Mouse (Mus musculus) small intestine, adult 2 months (tissue): ENCODE results near the gene Slamf1. TPM values are rescaled to one million over a fixed set of nuclear protein-coding genes. Genes with fewer than 3 reads are reported as not detected.

ENCODE experiments used
- H3K27ac ChIP-seq: fragments of 200-500 bp; 2 replicates; pipeline ENCODE4 v1.5.1; 2012; ENCODE audit warnings: low read depth, low read length, control low read depth, inconsistent platforms; ENCODE audit not compliant: insufficient read depth
- H3K27me3 ChIP-seq: fragments of 200-500 bp; 2 replicates; pipeline ENCODE4 v1.6.1; 2012; ENCODE audit warnings: mild to moderate bottlenecking, moderate library complexity, low read length, inconsistent platforms; ENCODE audit not compliant: control insufficient read depth, insufficient read depth
- H3K36me3 ChIP-seq: fragments of 200-500 bp; 2 replicates; pipeline ENCODE4 v1.6.1; 2012; ENCODE audit warnings: mild to moderate bottlenecking, low read length, control low read depth, inconsistent platforms; ENCODE audit not compliant: control insufficient read depth, insufficient read depth
- H3K4me1 ChIP-seq: fragments of 200-500 bp; 2 replicates; pipeline ENCODE4 v1.6.1; 2012; ENCODE audit warnings: low read length, inconsistent platforms, mixed read lengths; ENCODE audit not compliant: control insufficient read depth, insufficient read depth, insufficient read length
- H3K4me3 ChIP-seq: fragments of 200-500 bp; 2 replicates; pipeline ENCODE4 v1.5.1; 2012; ENCODE audit warnings: low read depth, mild to moderate bottlenecking, control low read depth, inconsistent platforms, low read length, moderate library complexity
- CTCF ChIP-seq: fragments of 200-500 bp; IDR thresholded peaks from 2 replicates; pipeline ENCODE4 v1.5.1; 2012; ENCODE audit warnings: low read depth, mild to moderate bottlenecking, control low read depth, inconsistent platforms, low read length, moderate library complexity, mixed read lengths; ENCODE audit not compliant: insufficient replicate concordance, insufficient read length; ENCODE audit errors: extremely low read depth
- POLR2A ChIP-seq: fragments of 200-500 bp; IDR thresholded peaks from 2 replicates; pipeline ENCODE4 v1.6.1; 2012; ENCODE audit warnings: low read depth, mild to moderate bottlenecking, control low read depth, inconsistent platforms, low read length, moderate library complexity
- WGBS: fragments of 180-500 bp; shearing (Covaris S2); methylation state at CpG from one replicate; pipeline ENCODE4 v1.1.7; 2018; 5-methylcytosine and 5-hydroxymethylcytosine counted together
- polyA plus RNA-seq: library from polyadenylated mRNA; depleted of rRNA; stranded (reverse); fragments of >200 nt; gene quantifications from 2 replicates; pipeline ENCODE4 v1.2.3, GENCODE M21; 2012

The Slamf1 gene
- polyA plus RNA-seq, 1 experiment = 0.24 TPM

GRCm38 (mm10) chr1:171773232-171773989, 6.5 kb downstream of the Slamf1 start:
- H3K27me3 ChIP-seq = no peaks in the 10 kb centered on the region
- no peak overlapping the region for H3K27ac ChIP-seq
- H3K4me3 ChIP-seq = no peak overlapping the region
- no peaks in the 10 kb centered on the region for H3K36me3 ChIP-seq
- TF ChIP-seq POLR2A (no peak), CTCF (no peak)
- WGBS = 76% methylated on average over 10 of the region's 10 CpGs
- no peaks in the 10 kb centered on the region for H3K4me1 ChIP-seq

GRCm38 (mm10) chr1:171774266-171774665, 7.3 kb downstream of the Slamf1 start:
- no peak overlapping the region for H3K27ac ChIP-seq

DNA sequence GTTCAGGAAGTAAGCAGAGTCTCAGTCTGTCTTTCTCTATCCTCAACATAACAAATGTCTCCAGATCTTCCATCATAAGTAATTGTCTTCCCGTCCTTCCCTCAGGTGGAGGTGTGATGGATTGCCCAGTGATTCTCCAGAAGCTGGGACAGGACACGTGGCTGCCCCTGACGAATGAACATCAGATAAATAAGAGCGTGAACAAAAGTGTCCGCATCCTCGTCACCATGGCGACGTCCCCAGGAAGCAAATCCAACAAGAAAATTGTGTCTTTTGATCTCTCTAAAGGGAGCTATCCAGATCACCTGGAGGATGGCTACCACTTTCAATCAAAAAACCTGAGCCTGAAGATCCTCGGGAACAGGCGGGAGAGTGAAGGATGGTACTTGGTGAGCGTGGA, 7.8 kb downstream of the Slamf1 start:
- no peaks in the 10 kb centered on the region for H3K27me3 ChIP-seq
- H3K4me1 ChIP-seq = no peaks in the 10 kb centered on the region
- WGBS = 68% methylated on average over 11 of the region's 11 CpGs
- no peak overlapping the region for H3K27ac ChIP-seq
- TF ChIP-seq POLR2A (no peak), CTCF (no peak)
- H3K4me3 ChIP-seq = no peak overlapping the region
- H3K36me3 ChIP-seq = no peaks in the 10 kb centered on the region

More at GRCm38 (mm10) chr1:171774266-171774665, 7.3 kb downstream of the Slamf1 start:
- 74% methylated on average over 5 of the region's 5 CpGs for WGBS
- Histone ChIP-seq H3K36me3 (no peaks in the 10 kb centered on the region), H3K4me1 (no peaks in the 10 kb centered on the region), H3K4me3 (no peak overlapping the region), H3K27me3 (no peaks in the 10 kb centered on the region)
- no peak for TF ChIP-seq CTCF
- no peak for TF ChIP-seq POLR2A

DNA sequence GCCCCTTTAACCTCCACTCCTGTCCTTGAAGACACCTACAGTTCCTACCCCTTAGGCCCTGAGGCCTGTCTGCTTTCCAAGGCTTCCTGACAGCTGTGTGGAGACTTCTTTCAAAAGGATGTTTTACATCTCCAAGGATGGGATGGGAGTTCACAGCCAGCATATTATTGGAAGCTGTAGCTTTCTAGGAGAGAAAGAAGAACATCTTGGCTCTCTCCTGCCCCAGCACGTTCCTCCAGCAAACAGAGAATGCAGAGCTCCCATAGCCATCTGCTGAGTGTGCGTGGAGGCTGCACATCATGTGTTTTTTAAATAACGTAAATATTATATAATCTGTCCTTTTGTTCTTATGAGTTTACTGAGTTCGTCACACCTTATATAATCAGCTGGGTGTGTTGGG, 8.9 kb downstream of the Slamf1 start:
- no peaks in the 10 kb centered on the region for H3K4me1 ChIP-seq
- no peaks in the 10 kb centered on the region for H3K27me3 ChIP-seq
- H3K27ac ChIP-seq = no peak overlapping the region
- WGBS = 73% methylated on average over 4 of the region's 4 CpGs
- H3K4me3 ChIP-seq = no peak overlapping the region
- TF ChIP-seq POLR2A = no peak
- no peak for TF ChIP-seq CTCF
- H3K36me3 ChIP-seq = no peaks in the 10 kb centered on the region

DNA sequence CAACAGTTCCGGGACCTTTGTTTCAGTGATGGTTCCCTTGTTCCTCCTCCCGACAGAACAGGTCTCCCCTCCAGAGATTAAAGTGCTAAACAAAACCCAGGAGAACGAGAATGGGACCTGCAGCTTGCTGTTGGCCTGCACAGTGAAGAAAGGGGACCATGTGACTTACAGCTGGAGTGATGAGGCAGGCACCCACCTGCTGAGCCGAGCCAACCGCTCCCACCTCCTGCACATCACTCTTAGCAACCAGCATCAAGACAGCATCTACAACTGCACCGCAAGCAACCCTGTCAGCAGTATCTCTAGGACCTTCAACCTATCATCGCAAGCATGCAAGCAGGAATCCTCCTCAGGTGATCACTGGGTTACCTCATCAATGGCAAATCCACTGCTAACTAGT, 10.1 kb downstream of the Slamf1 start:
- no peaks in the 10 kb centered on the region for H3K36me3 ChIP-seq
- WGBS = 78% methylated on average over 7 of the region's 7 CpGs
- H3K4me3 ChIP-seq = no peak overlapping the region
- H3K4me1 ChIP-seq = no peaks in the 10 kb centered on the region
- TF ChIP-seq CTCF = no peak
- TF ChIP-seq POLR2A = no peak
- H3K27me3 ChIP-seq = no peaks in the 10 kb centered on the region
- H3K27ac ChIP-seq = no peak overlapping the region

DNA sequence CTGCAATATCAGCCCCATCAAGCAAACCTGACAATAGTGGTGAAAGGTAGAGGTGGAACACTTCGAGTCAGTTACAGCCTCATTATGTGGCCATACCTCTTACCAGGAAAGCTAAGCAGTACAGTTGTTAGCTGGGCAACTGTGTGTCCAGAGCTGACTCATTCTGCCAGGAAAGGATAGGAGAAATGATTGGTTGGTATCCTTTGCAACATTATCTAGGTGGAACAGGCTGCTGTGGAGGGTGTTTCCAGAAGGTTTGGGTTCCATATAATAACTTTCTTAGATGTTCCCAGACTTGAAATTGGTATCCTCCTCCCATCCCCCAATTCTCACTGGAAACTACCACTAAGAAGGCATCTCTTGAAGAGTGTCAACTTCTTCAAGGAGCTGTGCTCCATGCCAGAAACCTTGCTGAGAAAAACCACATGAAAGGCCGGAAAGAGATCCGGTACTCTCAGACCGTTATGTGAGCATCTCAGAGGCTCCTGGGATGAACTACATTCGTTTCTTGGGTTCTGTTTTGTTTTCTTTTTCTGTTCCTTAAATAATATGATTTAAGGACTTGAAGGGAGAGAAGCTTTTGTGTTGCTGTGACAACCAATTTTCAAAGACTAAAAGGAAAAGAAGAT, 15.5 kb downstream of the Slamf1 start:
- Histone ChIP-seq H3K27ac (no peak overlapping the region), H3K4me1 (no peaks in the 10 kb centered on the region), H3K27me3 (no peaks in the 10 kb centered on the region), H3K36me3 (no peaks in the 10 kb centered on the region), H3K4me3 (no peak overlapping the region)
- TF ChIP-seq CTCF (no peak), POLR2A (no peak)
- WGBS = 80% methylated on average over 5 of the region's 5 CpGs

GRCm38 (mm10) chr1:171785871-171786270, 18.9 kb downstream of the Slamf1 start:
- WGBS = 78% methylated on average over 1 of the region's 1 CpGs
- no peaks in the 10 kb centered on the region for H3K4me1 ChIP-seq
- no peaks in the 10 kb centered on the region for H3K27me3 ChIP-seq
- H3K4me3 ChIP-seq = no peak overlapping the region
- no peak for TF ChIP-seq CTCF
- TF ChIP-seq POLR2A = no peak
- no peak overlapping the region for H3K27ac ChIP-seq
- H3K36me3 ChIP-seq = no peaks in the 10 kb centered on the region
